9 mouse cellular contexts compared by ENCODE assay signal in the genomic region with DNA sequence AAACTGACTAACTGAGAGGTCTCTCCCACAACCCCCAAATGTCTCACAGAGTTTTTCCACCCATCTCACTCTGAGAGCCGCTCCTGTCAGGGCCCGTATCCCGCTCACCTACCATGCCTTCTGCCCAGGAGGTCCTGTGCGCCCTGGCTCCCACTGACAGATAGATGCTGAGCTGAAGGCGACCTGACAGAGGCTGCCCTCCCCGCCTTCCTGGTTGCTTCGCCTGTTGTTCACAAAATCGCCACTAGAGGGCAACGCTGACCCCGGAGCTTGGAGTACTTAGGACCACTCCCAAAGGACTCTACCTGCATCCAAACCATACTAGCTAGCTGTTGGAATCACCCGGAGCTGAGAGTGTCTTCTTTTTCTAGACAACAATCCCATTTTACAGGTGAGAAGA. TPM values are rescaled to one million over a fixed set of nuclear protein-coding genes. Genes with fewer than 3 reads are reported as not detected.
DNase-seq lines count a peak whose midpoint lies in the region; ATAC-seq and TF ChIP-seq lines count a peak whose summit lies in the region.
"Had no signal": no experiment of that assay in that cellular context is flagged by ENCODE, and none has a peak within 500 bp of the region (broad histone marks: within the 10 kb centered on the region; RNA-seq: fewer than 3 reads in every experiment).

No protein-coding gene starts in this region.

- no peak for ATAC-seq in embryonic facial prominence, embryonic 13.5 days (ENCODE audit: insufficient number of reproducible peaks, insufficient read depth, low FRiP score, low TSS enrichment, low read depth)

- H3K4me3 ChIP-seq in E14TG2a.4 (replicated peaks; ENCODE audit: low read length), result no peak overlapping the region
- H3K4me3 ChIP-seq in embryonic facial prominence, embryonic 13.5 days, result no peak overlapping the region
- H3K4me3 ChIP-seq: heart, embryonic 15.5 days had no signal

- TF ChIP-seq CTCF in E14TG2a.4 (conservative IDR thresholded peaks at IDR 0.05; ENCODE audit: low read length), result peak; percentile 91

- 0 out of 2 replicates have a peak overlapping the region, but pooled peaks have one; percentile 21 for H3K9ac ChIP-seq in embryonic facial prominence, embryonic 13.5 days
- H3K9ac ChIP-seq: heart, embryonic 15.5 days had no signal

- 3% methylated on average over 11 of the region's 11 CpGs for WGBS in embryonic facial prominence, embryonic 13.5 days

- intact Hi-C loops in heart, postnatal 10 days (cut with DNase I), result loop anchor here (2.0 kb wide), 1 partner anchor 42 kb away; no protein-coding TSS in a partner anchor

- H3K4me1 ChIP-seq in E14TG2a.4 (replicated peaks; ENCODE audit: low read depth, low read length), result peaks cover 29% of the 10 kb centered on the region
- H3K4me1 ChIP-seq in embryonic facial prominence, embryonic 13.5 days, result peaks cover 3% of the 10 kb centered on the region
- H3K4me1 ChIP-seq: heart, embryonic 15.5 days had no signal

- no peaks in the 10 kb centered on the region for H3K36me3 ChIP-seq in E14TG2a.4 (ENCODE audit: insufficient read depth, low read length)
- H3K36me3 ChIP-seq in embryonic facial prominence, embryonic 13.5 days, result no peaks in the 10 kb centered on the region
- H3K36me3 ChIP-seq: heart, embryonic 15.5 days had no signal

- H3K27me3 ChIP-seq in E14TG2a.4 (ENCODE audit: insufficient read depth, low read length), result peaks cover 22% of the 10 kb centered on the region
- no peaks in the 10 kb centered on the region for H3K27me3 ChIP-seq in embryonic facial prominence, embryonic 13.5 days
- H3K27me3 ChIP-seq: heart, embryonic 15.5 days had no signal

- H3K4me2 ChIP-seq in embryonic facial prominence, embryonic 13.5 days, result no peak overlapping the region
- H3K4me2 ChIP-seq: heart, embryonic 15.5 days had no signal

- no peaks in the 10 kb centered on the region for H3K9me3 ChIP-seq in E14TG2a.4 (ENCODE audit: low read length)
- no peaks in the 10 kb centered on the region for H3K9me3 ChIP-seq in embryonic facial prominence, embryonic 13.5 days
- H3K9me3 ChIP-seq: heart, embryonic 15.5 days had no signal

- no peak overlapping the region for H3K27ac ChIP-seq in embryonic facial prominence, embryonic 13.5 days
- H3K27ac ChIP-seq: heart, embryonic 15.5 days had no signal

- peak; percentile 44 to 61 for DNase-seq in adrenal gland, postnatal 4 days (ENCODE audit: low spot score in 2 of 2)
- DNase-seq in heart, postnatal 10 days, result peak; percentile 76 to 86
- DNase-seq in kidney, postnatal 36 days, result peak; percentile 49 to 85
- peak; percentile 81 for DNase-seq in lung, postnatal 36 days
- peak; percentile 83 for DNase-seq in retina, postnatal 1 day
- peak; percentile 42 for DNase-seq in urinary bladder, adult 2 months (ENCODE audit: low spot score)

RNA-seq across cellular contexts. Expression of a gene that starts 30.0 kb away (rescaled TPM):
- 100 to 1,000 TPM; 335 to 347 TPM for total RNA-seq in adrenal gland, postnatal 4 days (2021)
- polyA plus RNA-seq in embryonic facial prominence, embryonic 13.5 days (2015; fragmentation: Nextera tagmentation; extraction: Ambion mirVana), result 390 and 452 TPM in 2 replicates
- 100 to 1,000 TPM; 168 to 169 TPM for total RNA-seq in heart, postnatal 10 days (2021)
- 64.7 and 132 TPM in 2 replicates for polyA plus RNA-seq in urinary bladder, adult 2 months (2012; rRNA removed)

RNA-seq across cellular contexts. Expression of a gene that starts 36.8 kb away (rescaled TPM):
- not detected for total RNA-seq in adrenal gland, postnatal 4 days (2021)
- polyA plus RNA-seq in embryonic facial prominence, embryonic 13.5 days (2015; fragmentation: Nextera tagmentation; extraction: Ambion mirVana), result not detected in 2 replicates
- not detected for total RNA-seq in heart, postnatal 10 days (2021)
- 0.21 and 0.43 TPM in 2 replicates for polyA plus RNA-seq in urinary bladder, adult 2 months (2012; rRNA removed)
- polyA plus RNA-seq: heart, embryonic 15.5 days had no signal

RNA-seq across cellular contexts. Expression of a gene that starts 36.9 kb away (rescaled TPM):
- not detected for total RNA-seq in adrenal gland, postnatal 4 days (2021)
- polyA plus RNA-seq in embryonic facial prominence, embryonic 13.5 days (2015; fragmentation: Nextera tagmentation; extraction: Ambion mirVana), result not detected in 2 replicates
- not detected for total RNA-seq in heart, postnatal 10 days (2021)
- not detected in 2 replicates for polyA plus RNA-seq in urinary bladder, adult 2 months (2012; rRNA removed)
- polyA plus RNA-seq: heart, embryonic 15.5 days had no signal
